Mouse (Mus musculus): ENCODE measurements around the gene Gm45062.

Gene Gm45062

GRCm38 (mm10) chr6:8485414-8486175 lies 226.3 kb downstream of the Gm45062 start:
- DNase-seq: peak; percentile 88

- DNase-seq: no peak
Observed at GRCm38 (mm10) chr6:8486391-8487043, 227.3 kb downstream of the Gm45062 start.

GRCm38 (mm10) chr6:8487044-8487853 lies 228.0 kb downstream of the Gm45062 start:
- no peak for DNase-seq

GRCm38 (mm10) chr6:8488249-8488648 lies 229.0 kb downstream of the Gm45062 start:
- peak; percentile 31 for DNase-seq

- DNase-seq: no peak
Observed at GRCm38 (mm10) chr6:8489266-8489665, 230.0 kb downstream of the Gm45062 start.

- no peak for DNase-seq
Observed at GRCm38 (mm10) chr6:8489938-8490585, 230.8 kb downstream of the Gm45062 start.

GRCm38 (mm10) chr6:8492248-8492647 lies 233.0 kb downstream of the Gm45062 start:
- no peak for DNase-seq

- DNase-seq: no peak
Observed at GRCm38 (mm10) chr6:8495109-8495826, 236.0 kb downstream of the Gm45062 start.

- no peak for DNase-seq
Observed at GRCm38 (mm10) chr6:8495827-8496222, 236.6 kb downstream of the Gm45062 start.

- DNase-seq: no peak
Observed at GRCm38 (mm10) chr6:8497234-8497867, 238.1 kb downstream of the Gm45062 start.

GRCm38 (mm10) chr6:8497868-8498257 lies 238.6 kb downstream of the Gm45062 start:
- DNase-seq: no peak

- no peak for DNase-seq
Observed at GRCm38 (mm10) chr6:8498961-8499360, 239.7 kb downstream of the Gm45062 start.

- no peak for DNase-seq
Observed at GRCm38 (mm10) chr6:8503953-8504352, 244.7 kb downstream of the Gm45062 start.

- peak; percentile 56 for DNase-seq
Observed at GRCm38 (mm10) chr6:8504521-8505228, 245.4 kb downstream of the Gm45062 start.

- no peak for DNase-seq
Observed at GRCm38 (mm10) chr6:8506631-8507030, 247.4 kb downstream of the Gm45062 start.

GRCm38 (mm10) chr6:8508883-8509536 lies 249.8 kb downstream of the Gm45062 start:
- peak; percentile 100 for DNase-seq

GRCm38 (mm10) chr6:8509551-8509950 lies 250.3 kb downstream of the Gm45062 start, which contains the start of gene Glcci1:
Glcci1 (plus strand) TSS chr6:8509600.
- DNase-seq: peak; percentile 90

- peak; percentile 69 for DNase-seq
Observed at GRCm38 (mm10) chr6:8509961-8510863, 251.0 kb downstream of the Gm45062 start.

GRCm38 (mm10) chr6:8510864-8511428 lies 251.7 kb downstream of the Gm45062 start:
- DNase-seq: no peak
